Mouse (Mus musculus) adrenal gland, postnatal 14 days (tissue): ENCODE data around the gene Vps8. TPM values are rescaled to one million over a fixed set of nuclear protein-coding genes. Genes with fewer than 3 reads are reported as not detected.

Experiments used
- DNase-seq: peaks from one replicate; pipeline ENCODE4 v3.0.0; 2021; ENCODE audit warnings: mixed read lengths
- total RNA-seq: library from RNA; stranded (reverse); gene quantifications from 2 replicates; pipeline ENCODE4 v1.2.3, GENCODE M21; 2021

Gene Vps8
- total RNA-seq, 1 experiment from 2014 or later: 16.4 TPM

DNA sequence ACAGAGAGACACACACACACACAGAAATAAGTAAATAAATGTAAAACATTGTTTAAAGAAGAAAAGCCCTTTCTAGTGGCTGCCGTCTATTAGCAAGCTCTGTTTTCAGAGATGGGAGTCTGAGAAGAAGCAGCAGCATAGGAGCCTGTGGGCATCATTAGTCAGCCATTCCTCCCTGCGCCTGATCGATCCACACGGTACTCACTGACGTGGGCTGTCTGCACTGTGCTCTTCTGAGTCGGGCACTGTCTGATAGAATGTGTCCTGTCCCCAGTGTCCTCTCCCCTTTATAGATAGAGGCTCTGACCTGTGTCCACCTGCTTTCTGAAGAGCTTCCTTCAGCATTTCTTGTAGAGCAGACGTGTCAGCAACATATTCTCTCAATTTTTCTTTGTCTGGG, 127.5 kb downstream of the Vps8 start:
- DNase-seq: no peak

DNA sequence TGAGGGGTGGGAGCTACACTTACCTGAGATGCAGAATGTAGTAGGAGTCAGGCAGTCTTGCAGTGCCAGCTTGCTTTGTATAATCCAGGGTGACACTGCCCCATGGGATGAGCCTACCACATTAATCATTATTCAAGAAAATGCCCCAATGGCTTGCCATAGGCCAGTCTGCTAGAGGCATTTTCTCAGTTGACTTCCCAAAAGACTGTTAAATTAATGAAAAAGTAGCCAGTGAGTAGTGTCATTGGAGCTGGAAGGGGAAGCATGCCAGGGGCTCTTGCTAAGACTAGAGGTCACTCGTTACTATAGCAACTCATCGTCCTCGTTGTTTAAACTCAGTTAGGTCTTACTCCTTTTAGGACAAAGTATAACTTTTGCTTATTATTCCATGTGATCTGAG, 130.6 kb downstream of the Vps8 start:
- no peak for DNase-seq

DNA sequence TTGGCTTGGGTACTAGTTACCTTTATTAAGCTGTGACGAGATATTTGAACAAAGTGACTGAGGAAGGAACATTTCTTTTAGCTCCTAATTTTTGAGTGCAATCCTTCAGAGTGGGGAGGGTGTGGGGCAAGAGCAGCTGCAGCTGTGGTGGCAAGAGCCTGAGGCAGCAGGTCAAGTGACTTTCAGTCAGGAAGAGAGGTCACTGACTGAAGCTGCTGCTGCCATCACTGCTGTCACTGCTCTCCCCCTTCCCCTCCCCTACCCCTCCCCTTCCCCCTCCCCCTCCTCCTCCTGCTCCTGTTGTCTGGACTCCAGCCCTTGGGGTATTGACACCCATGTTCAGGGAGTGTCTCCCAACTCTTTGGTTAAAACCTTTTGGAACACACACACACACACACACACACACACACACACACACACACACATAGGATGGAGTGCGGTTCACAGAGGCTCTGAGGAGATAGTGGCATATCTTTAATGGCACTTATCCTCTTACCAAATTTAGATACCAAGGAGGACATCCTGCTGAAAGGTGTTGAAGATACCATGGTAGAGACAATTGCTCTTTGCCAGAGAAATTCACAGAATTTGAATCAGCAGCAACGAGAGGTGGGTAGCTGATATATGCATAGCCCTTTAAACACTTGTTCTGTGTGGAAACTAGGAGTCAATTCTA, 139.8 kb downstream of the Vps8 start:
- DNase-seq: no peak

DNA sequence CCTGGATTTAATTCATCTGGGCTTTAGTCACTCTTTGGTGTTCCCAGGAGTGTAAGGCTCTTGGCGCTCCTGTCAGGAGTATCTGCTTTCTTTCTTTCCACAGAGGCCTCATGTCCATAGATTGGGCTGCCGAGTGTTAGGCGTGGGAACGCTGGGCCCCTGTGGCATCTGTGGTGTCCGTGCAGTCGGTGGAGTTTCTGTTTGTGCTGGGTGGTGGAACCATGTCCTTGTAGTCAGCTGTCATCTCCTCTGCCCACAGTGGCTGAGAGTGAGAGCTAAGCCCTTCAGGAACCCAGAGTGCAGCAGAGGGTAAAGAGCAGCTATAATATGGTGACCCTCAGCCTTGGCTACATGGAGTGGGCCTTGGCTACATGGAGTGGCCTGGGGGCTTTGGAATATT, 140.4 kb downstream of the Vps8 start:
- no peak for DNase-seq

DNA sequence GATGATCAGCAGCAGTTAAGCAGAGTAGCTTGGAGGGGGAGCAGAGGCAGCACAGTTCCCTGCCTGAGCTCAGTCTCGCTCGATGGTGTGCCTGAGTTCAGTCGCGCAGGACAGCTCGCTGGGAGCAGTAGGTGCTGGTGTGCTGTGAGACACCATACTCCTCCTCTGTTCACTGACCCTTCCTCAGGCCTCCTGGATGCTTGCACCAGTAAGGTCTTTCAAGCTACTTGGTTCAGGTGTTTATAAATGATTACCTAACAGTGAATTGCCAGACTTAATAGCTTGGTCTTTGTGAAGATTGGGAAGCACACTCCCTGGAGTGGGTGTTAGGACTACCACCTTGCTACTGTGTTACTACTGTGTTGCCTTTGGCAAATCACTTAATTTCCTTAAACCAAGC, 144.2 kb downstream of the Vps8 start:
- DNase-seq: no peak

DNA sequence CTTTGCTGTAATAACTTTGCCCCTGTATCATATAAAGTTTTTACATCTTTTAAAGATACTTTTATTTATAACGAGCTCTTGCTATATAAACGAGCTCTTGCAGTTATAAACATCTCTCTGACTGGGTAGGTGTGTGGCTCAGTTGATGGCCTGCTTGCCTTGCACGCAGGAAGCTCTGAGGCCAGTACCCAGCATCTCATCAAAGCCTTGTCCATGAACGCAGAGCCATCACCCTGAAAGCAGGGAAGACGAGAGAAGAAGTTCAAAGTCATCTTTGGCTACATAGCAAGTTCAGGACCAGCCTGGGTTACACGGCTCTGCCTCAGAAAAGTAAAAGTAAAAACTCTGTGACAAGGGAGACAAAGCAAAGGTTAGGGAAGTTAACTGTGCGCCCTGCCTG, 147.0 kb downstream of the Vps8 start:
- no peak for DNase-seq

DNA sequence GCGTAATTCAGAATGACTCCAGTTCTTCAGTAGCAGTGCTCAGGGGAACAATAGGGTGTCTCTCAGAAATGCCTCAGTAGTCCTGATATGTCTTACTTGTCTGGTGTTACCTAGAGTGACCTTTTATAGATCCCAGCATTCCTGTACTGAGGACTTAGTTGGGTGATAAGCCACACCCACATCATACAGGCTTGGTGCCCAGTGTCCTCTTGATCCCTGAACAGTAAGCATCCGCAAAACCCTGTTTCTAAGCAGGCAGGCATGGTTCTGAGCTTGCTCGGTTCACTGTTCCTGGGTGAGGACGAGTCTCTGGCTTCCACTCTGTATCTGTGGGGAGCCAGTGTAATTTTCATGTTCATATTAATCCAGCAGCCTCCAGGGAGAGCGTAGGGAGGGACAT, 147.9 kb downstream of the Vps8 start:
- DNase-seq: no peak

DNA sequence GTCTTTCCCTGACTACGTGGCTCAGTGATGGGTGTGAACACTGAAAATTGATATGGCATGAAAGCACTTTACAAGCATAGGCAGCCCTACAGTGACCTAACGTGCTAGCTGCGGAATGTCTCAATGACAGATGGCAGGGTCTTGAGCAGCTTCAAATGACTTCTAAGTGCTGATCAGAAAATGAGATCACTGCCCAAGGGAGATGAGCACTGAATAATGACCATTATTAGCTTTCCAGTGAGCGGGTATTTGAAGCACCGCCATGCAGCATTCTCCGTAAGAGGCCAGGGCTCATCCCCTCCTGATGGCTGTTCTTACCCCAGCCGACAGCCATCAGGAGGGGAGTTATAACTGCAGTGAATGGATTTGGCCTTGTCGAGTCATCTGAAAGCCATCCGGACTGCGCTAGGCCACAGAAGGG, 153.1 kb downstream of the Vps8 start:
- DNase-seq: no peak

DNA sequence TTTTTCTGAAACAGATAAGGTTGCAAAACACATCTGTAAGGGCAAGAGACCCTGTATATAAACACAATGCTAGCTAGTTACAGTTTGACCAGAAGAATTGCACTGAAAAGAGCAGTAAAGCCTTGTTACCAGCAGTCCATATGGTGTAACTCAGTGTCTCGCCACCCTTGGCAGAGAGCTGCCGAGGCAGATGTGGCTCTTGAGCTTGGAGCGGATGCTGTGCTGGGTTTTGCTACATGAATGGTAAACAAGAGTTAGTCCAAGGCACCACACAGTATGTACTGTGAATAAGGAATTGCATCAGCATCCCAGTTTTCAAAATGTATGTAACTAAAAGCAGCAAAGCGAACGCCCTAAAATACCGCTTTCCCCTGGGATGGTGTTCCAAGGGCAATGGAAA, 166.2 kb downstream of the Vps8 start:
- DNase-seq: no peak

DNA sequence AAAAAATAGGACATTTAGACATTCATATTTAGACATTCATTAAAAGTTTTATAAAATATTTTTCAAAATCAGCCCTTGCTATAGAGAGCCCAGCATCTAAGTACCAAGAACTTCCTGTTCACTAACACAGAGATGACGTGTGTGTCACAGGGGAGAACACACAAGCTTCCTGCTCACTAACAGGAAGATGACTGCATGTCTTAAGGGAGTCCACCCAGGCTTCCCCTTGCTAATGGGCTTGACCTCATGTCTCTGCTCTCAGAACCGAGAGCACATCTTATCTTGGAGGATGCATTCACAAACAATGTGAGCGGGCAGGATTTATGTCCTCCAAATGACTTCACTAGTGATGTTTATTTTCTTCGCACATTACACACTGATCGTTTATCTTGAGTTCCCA, 167.9 kb downstream of the Vps8 start:
- DNase-seq: peak; percentile 34

DNA sequence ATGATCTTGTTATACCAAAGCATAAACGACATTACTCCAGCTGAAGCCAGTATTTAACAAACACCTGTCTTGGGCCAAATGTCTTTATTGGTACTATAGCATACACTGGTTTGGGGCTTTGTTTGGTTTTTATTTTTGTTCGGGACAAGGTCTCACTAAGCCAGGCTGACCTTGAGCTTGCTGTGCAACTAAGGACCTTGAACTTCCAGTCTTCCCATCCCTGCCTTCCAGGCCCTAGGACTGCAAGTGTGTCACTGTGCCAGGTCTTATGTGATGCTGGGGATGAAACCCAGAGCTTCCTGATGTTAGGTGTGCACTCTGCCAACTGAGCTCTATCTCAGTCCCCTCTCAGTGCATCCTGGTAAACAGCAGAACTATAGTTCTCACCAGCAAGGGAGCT, 168.6 kb downstream of the Vps8 start:
- peak; percentile 32 for DNase-seq

DNA sequence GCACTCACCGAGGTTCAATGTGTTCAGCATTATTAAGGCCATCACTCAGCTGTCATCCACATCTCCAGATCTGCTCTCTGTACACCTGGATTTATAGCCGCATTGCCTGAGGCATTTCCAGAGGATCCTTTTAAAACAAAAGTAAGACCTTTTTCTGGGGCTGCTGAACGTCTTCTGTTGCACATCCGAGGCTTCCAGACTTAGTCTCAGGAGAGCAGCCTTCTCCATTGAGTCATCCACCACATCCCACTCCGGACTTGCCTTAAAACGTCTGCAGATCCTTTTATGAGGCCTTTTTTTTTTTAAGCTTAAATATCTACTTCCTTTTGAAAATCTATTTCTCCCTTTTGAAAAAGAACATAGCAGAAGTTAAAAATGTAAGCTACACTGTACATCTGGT, 172.6 kb downstream of the Vps8 start:
- DNase-seq: no peak

DNA sequence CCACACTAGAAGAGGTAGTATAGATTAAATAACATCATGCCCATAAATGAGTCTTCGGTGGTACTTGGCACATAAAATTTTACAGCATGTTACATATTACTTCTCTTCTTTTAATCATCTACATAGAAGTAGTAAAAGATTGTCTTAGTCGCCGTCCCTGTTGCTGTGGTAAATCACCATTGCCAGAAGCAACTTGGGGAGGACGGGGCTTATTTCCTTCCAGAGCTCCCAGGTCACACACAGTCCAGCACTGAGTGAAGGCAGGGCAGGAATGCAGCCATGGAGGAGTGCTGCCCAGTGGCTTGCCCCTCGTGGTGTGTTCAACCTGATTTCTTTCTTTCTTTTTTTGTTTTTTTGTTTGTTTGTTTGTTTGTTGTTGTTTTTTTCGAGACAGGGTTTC, 181.4 kb downstream of the Vps8 start:
- no peak for DNase-seq

DNA sequence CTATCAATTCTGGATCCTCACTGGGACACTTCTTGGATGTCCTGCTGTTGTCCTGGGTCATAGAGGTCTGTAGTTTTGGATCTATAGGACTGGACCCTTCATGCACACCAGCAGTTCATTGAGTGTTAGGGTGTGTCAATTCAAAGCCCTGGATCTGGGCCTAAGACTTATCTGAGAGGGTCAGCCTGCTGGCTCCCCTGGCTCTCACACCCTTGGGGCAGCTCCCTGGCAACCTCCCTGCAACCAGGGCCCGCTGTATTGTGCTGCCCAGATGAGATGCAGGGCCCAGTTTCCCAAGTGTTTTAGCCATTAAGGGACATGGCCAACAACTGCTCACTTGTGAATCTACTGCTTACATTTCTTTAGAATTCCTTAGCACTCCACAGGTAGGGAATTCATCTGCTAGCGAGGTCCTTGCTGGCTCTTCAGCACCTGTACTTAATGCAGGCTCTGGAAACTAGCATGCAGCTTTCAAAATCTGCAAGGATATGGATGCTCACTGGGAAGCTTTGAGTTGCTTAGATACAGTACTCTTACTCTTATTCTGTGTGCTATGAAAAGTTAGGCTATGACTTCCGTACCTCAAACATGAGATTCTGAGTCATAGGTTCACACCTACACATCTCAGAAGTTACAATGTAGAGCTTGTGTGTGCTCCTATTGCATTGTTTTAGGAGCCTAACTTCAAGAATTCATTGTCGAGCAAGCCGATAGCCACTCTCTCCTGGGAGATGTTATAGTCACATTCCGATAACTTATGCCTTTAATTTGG, 183.5 kb downstream of the Vps8 start:
- no peak for DNase-seq

DNA sequence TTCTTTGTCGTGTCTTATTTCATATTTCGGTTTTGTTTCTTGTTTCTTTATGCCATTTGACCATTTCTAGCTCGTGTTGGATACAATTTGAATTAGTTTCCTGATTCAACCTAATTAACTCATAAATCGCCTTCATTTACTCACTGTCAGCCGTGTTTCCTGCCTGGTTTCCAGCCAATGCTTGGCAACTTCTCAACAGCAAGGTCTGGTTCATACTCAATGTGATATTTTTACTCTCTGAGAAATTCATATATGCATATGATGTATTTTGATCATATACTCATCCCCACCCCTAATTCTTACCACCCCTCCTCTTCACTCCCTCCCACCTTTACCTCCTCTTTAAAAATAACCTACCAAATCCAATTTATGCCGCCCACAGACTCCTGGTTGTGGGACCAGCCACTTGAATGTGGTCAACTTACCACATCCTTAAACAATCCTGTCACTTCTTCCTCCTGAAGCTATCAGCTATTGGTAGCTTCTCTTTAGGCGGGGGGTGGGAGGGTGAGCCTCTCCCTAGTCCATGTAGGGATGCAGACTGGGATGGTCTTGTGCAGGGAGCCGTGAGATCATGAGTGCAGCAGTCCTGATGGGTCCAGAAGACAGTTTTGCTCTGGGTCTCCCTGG, 184.2 kb downstream of the Vps8 start:
- peak; percentile 17 for DNase-seq

DNA sequence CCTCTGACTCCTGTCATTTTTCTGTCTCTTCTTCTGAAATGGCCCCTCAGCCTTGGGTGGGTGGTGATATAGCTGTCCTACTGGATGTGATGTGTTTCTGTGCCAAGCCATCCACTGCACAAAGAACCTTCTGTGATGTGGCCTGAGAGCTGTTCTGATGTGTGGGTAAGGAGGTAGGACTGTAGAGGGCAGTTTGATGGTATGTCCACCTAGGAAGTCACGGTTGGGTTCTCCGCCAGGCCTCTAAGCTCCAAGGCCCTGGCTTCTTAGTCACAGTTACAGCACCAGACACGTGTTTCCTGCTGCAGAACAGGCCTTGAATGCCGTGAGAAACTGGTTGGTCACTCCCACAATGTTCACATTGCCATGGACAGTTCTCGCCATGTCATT, 184.7 kb downstream of the Vps8 start:
- DNase-seq: no peak

DNA sequence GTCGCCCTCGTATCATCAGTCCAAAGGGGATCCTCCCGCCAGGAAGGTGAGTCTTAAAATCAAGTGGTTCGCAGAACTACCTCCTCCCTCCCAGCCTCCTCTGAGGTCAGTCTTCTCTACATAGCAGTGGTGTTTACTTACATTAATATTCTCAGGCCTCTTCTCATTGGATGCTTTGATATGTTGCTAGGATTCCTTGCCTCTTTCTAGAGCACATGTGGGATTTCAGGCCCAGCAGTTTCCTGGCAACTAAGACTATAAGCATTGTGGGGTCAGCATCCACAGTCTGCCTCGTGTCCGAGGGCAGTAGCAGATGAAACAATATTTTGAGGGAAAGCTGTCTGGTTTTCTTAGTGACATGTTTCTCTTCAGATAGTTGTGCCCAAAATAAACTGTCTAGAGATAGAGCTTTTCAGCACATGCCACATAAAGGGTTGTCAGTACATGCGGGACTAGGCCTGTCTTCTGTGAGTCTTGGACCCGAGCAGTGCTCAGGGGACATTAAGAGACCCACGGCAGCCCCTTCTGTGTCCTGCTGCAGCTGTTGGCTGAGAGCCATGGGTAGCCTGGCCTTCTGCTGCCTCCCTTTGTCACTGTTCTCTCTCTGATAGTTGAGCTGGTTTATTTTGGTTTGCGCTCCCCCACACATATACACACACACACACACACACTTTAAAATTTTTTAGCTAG, 185.4 kb downstream of the Vps8 start:
- DNase-seq: no peak

DNA sequence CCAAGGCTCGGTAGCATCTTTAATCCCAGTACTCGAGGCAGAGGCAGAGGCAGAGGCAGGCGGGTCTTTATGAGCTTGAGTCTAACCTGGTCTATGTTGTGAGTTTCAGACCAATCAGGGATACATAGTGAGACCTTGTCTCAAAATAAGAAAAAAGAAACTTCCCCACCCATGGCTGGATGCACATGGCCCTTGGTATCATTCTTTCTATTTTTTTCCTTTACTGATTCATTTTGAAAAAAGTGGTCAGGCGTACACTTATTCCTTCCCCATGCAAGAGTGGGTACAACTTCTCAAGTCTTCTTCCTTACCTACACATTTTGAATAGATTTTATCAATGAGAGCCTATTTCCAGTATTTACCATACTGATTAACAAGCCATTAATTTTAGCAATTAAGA, 187.6 kb downstream of the Vps8 start:
- no peak for DNase-seq

DNA sequence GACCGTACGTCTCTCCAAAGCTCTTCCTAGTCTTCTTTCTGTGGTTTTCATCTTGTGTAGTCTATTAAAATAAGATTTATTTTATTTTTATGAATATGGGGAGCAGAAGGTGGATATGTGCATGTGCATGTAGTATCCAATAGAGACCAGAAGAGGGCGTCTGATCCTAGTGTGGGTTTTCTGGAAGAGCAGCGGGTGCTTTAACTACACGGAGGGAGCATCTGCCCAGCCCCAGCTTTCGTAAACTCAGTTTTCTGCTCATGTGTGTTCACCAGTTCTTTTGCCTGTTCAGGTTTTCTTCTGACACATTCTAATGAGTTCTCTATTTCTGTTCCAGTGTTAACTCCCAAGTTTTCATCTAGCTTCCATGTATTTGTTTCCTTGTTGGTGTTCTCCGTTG, 192.9 kb downstream of the Vps8 start:
- DNase-seq: peak; percentile 71

DNA sequence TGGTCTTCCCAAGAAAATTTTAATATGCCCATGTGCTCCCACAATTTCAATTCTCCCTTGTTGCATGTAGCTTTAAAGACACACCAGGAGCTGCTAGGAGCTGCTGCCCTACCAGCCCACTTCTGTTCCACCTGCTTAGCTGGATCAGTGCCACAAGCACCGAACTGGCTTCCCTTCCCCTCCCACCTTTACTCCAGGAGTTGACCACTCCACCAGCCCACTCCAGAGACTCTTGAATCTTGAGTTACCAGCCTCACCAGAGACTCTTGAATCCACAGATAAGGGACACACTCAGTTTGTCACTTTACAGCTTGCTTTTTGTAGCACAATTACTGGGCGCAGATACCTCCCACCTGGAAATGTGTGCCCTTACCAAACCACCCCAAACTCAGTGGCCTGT, 197.7 kb downstream of the Vps8 start:
- no peak for DNase-seq

DNA sequence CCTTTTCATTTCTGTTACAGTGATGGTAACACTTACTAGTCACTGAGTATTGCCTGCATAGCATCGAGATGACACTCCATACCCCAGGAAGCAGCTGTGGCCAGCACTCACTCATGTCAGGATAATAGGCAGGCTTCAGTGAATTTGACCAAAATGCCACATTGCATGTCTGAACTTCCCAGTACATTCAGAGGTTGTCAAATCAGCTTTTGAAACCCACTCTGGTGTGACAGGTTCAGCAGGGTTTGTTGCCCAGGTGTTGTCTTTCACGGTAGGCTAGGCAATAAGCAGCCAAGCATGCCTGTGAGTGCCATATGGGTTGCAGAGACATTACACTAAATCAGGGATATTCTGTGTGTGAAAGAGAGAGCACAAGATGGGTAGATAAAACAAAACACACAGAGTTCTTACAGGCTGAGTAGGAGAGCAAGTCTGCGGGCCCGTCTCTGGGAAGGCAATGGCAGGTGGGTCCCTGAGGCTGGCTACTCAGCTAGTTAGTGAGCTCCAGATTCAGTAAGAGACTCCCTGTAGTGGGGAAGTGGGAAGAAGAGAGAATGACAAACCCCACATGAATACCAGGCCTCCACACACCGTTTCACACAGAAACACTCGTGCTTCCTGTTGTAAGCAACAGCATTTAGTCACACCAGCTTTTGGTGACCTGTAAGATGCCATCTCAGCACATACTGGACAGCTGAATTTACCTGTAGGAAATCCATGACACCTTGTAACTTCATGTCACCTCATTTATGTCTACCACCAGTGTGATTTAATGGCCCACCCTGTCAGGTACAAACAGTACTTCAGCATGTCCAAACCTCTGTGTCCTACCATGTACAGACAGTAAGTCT, 203.1 kb downstream of the Vps8 start:
- no peak for DNase-seq

DNA sequence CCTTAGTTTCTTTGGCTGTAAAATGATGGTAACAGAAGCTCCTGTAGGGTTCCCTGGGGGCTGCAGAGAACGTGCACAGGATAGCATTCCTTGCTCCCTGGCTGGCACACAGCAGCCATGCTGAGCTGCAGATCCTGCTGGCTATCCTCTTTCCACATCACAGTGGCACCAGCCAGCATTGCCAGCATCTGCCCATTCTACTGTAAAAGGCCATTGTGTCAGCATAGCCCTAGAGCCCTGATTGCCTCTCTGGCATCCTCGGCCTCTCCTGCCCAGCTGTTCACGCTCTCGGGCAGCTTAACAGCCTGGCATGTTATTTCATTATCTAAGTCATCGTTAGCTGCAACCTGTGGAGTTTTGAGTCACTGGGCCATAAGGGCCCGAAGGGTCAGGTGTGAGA, 204.3 kb downstream of the Vps8 start:
- DNase-seq: no peak
